Mouse (Mus musculus) brown adipose tissue, adult 24 weeks (tissue): ENCODE results near the gene Pfkfb2. TPM values are rescaled to one million over a fixed set of nuclear protein-coding genes. Genes with fewer than 3 reads are reported as not detected.

ENCODE experiments used
- H3K27ac ChIP-seq: fragments of 200-500 bp; replicated peaks from 2 replicates; pipeline ENCODE4 v1.5.1; 2012; ENCODE audit warnings: low read depth, mild to moderate bottlenecking, low read length
- H3K4me1 ChIP-seq: fragments of 200-500 bp; 2 replicates; pipeline ENCODE4 v1.6.1; 2012; ENCODE audit warnings: low read length, mixed read lengths; ENCODE audit not compliant: control insufficient read depth, insufficient read depth, insufficient read length
- H3K4me3 ChIP-seq: fragments of 200-500 bp; 2 replicates; pipeline ENCODE4 v1.5.1; 2012; ENCODE audit warnings: low read depth, mild to moderate bottlenecking, low read length, moderate library complexity; ENCODE audit not compliant: insufficient read depth
- polyA plus RNA-seq: library from polyadenylated mRNA; stranded (reverse); fragments of >200 nt; gene quantifications from 2 replicates; pipeline ENCODE4 v1.2.4, GENCODE M21; 2012; ENCODE audit not compliant: missing spikeins, insufficient read depth, insufficient read length

The Pfkfb2 gene
- polyA plus RNA-seq = 2.2 and 6.9 TPM in 2 replicates

DNA sequence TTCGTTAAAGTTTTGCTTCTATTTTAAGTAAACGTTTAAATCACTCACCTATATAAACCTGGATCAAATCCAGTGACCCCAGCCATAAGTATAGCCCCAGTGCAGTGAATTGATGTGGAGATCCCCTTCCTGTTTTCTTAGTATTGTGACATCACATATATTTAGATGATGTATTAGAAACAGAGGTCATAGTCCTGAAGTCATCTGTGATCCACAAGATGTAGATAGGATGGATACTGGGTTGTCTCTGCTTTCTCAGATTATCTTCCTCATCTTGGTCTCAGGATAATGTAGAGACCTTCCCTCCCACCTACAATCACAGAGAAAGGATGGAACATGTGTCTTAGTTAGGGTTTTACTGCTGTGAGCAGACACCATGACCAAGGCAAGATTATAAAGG lies at the start of gene Pfkfb2:
TSS of gene Pfkfb2 (minus strand) at position 101 of the 400 bp plus-strand sequence.
- Histone ChIP-seq H3K27ac (no peak within 1 kb of the TSS), H3K4me1 (no peaks in the 10 kb centered on the region), H3K4me3 (no peak within 1 kb of the TSS)

DNA sequence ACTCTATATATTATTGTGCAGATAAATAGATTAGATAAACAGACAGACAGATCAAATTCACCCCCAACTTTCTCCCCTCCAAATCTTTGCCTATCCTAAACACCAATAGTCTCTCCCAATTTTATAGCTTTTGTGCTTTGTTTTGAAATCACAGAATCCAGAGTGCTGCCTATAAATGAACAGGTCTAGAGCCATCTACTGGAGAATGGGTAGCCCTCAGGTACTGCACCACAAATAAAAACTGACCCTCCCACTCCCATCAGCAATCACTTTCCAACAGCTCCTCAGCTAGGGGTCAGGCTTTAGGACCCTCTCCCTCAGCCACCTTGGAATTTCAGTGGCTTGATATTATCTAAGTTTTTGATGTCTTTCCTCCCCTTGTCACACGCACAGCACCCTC lies 47.6 kb upstream of the Pfkfb2 start:
- Histone ChIP-seq H3K4me3 (no peak overlapping the region), H3K4me1 (no peaks in the 10 kb centered on the region), H3K27ac (no peak overlapping the region)

DNA sequence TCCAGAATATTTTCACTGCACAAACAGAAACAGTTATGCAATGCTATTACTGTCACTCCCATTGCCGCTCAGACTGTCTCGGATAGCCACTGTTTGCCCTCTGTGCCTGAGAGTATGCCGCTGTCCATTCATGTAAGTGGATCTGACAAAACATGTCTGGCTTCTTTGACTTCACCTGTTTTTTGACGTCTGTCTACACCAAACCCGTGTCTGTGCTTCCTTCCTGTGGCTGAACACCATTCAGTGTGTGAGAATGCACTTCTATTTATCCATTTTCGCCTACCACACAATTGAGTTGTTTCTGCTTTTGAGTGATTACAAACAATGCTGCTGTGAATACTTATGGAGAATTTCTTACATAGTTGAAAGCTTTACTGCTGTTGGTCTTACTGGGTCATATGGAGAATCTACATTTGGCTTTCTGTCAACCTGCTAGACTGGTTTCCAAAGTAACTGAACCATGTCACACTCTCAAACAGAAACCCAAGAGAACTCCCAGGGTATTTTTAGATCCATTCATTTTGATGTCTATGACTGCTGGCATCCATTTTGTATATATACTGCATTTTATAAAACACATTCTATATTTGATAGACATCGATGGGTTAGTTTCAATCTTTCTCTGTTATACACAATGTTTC lies 46.8 kb upstream of the Pfkfb2 start:
- H3K4me3 ChIP-seq = no peak overlapping the region
- H3K4me1 ChIP-seq = no peaks in the 10 kb centered on the region
- no peak overlapping the region for H3K27ac ChIP-seq

DNA sequence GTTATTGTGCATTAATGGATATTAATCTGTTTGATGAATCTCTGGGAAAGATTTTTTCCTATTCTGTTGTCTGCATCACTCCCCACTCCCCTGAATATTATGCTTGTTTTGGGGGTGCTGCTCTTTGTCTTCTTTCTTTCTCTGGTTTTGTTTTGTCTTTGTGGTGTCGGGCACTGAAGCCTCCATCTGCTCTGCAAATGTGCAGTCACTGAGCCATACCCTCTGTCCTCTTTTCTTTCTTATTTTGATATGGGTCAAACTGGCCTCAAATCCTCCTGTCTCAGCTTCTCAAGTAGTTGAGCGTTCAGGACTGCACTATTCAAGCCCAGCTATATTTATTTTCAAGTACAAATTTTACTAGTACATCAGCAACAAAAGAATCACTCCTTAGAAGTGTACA lies 46.2 kb upstream of the Pfkfb2 start:
- Histone ChIP-seq H3K4me3 (no peak overlapping the region), H3K27ac (no peak overlapping the region), H3K4me1 (no peaks in the 10 kb centered on the region)

DNA sequence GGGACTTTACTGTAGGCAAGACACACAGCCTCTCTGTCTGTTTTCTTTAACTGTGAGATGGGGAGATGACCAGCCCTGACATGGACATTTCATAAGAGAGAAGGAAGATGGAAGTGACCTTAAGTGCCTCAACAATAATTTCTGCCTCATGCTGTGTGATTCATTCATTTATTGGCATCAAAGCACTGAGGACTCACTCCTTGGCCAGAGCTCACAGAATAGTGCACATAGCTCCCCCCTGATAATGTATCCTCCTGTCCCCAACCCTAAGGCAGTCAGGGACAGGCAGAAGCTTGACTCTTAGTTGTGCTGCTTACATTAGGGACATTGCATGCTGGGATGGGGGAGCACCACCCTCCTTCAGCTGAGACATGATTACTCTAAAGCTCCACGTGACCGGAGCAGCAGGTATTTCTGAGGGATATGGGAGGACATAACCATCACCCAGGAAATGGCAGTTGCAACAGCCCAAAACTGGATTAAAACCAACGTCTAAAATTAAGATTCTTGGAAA lies 42.0 kb upstream of the Pfkfb2 start:
- H3K27ac ChIP-seq = no peak overlapping the region
- no peak overlapping the region for H3K4me3 ChIP-seq
- no peaks in the 10 kb centered on the region for H3K4me1 ChIP-seq

DNA sequence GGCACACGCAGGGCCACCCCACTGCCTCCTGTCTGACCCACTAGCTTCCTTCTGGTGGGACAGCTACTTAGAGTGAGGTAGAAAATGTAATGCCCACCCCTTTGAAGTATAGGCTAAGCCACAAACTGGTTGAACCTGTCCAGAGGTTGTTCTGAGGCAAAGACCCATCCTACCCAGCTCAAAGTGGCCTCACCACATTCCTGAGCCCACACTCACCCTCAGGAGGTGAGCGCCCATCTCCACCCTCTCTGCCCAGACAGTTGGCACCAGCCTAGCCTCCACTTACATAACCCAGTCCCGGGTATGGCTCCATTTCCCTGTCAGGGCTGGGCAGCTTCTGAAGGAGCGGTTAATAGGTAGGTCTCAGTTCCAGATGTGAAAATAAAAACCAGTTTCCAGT lies 41.4 kb upstream of the Pfkfb2 start:
- no peaks in the 10 kb centered on the region for H3K4me1 ChIP-seq
- H3K4me3 ChIP-seq = no peak overlapping the region
- H3K27ac ChIP-seq = no peak overlapping the region

DNA sequence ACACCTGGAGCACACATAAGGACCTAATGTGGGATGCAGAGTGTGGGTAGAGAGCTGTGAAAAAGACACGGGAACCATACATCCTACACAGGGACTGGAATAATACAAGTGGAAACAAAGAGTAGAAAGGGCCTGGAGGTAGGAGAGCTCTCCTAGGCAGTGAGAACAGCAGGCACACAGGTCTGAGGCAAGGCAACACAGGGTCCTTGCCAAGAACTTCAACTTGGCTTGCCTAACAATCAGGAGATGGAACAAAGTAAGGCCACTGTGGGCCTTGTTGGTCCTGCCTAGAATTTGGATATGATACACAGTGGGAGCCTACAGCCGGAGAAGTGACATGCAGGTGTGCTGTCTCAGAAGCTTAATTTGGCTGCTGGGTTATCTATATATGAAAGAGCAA lies 40.9 kb upstream of the Pfkfb2 start:
- no peaks in the 10 kb centered on the region for H3K4me1 ChIP-seq
- H3K27ac ChIP-seq = no peak overlapping the region
- H3K4me3 ChIP-seq = no peak overlapping the region

DNA sequence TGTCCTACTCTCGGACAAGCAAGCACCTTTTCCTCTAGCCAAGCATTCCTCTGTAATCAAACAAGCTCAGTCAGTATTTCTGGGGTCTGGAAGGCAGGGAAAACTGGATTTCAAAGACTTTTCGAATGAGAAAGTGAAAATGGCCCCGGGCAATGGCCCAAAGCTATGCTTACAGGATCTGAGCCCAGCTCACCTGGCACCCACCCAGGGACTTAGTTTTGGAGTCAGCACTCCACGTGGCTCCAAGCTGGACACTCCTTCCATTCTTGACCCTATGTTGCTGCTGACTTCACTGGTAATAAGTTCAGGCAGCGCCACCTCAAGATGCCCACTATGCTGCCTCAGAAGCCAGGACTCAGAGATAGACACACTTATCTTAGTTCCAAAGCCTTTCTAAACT lies 38.0 kb upstream of the Pfkfb2 start:
- H3K4me3 ChIP-seq = no peak overlapping the region
- H3K27ac ChIP-seq = no peak overlapping the region
- no peaks in the 10 kb centered on the region for H3K4me1 ChIP-seq

DNA sequence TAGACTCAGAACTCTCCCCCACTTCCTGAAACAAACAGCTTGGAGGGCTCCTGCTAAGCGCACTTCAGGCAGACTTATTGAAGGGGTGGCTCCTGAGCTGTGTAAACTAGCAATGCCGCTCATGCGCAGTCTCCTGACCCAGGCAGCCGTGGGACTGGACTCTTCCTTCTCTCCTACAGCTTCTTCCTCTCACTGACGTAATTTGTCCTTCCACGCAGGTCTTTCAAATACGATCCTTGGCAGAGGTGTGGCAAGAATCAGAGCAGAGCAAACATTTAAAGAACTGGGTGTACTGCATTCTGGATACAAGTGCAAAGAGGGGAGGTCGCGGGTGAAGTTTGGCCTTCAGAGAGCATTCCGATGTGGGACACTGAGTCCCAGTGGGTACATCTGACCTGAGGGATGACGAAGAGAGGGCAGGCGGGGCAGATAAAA lies 35.0 kb upstream of the Pfkfb2 start:
- Histone ChIP-seq H3K4me1 (no peaks in the 10 kb centered on the region), H3K4me3 (no peak overlapping the region), H3K27ac (no peak overlapping the region)

DNA sequence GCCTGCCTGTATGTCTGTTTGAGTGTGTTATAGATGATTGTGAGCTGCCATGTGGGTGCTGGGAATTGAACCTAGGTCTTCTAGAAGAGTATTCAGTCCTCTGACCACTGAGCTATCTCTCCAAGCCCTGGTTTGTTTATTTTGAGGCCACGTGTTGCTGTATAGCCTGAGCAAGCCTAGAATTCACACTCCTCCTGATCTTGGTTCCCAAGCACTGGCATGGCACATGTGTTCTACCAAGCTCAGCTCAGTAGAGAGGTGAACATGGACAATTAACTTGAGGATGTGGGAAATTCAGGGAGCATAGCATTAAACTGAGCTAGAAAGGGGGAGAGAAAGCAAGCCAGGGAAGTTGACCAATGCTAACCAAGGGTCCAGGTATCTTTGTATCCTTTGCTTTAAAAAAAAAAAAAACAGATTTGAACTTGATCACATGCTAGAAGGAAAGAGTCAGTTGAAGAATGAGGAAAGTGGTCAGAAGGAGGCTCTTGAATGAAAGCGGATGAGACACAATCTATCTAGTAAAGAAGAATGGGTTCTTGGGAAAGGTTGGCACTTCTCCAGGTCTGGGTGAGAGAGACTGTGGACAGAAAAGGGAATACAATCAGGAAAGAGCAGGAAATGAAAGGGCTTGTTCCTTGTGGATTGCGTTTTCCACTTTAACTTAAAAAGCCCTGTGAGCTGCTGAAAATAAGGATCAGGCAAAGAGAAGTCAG lies 33.1 kb upstream of the Pfkfb2 start:
- Histone ChIP-seq H3K4me1 (no peaks in the 10 kb centered on the region), H3K27ac (no peak overlapping the region), H3K4me3 (no peak overlapping the region)

DNA sequence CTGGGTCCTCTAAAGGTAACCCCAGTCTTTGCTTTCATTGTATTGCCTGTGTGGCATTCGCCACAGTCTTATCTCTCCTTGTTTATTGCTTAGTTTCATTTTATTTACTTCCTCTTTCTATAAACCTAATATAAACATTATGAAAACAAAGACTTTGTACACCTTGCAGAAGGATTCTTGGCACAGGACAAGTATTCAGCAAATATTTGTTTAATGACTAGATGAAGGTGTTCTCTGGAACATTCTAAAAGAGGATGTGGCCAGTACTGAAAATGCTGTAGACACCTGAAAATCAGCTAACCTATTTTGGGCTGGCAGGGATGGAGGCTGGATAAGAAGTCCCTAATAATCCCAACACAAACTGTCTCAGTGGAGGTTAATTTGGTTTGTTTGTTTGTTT lies 32.5 kb upstream of the Pfkfb2 start:
- no peak overlapping the region for H3K27ac ChIP-seq
- H3K4me3 ChIP-seq = no peak overlapping the region
- no peaks in the 10 kb centered on the region for H3K4me1 ChIP-seq

DNA sequence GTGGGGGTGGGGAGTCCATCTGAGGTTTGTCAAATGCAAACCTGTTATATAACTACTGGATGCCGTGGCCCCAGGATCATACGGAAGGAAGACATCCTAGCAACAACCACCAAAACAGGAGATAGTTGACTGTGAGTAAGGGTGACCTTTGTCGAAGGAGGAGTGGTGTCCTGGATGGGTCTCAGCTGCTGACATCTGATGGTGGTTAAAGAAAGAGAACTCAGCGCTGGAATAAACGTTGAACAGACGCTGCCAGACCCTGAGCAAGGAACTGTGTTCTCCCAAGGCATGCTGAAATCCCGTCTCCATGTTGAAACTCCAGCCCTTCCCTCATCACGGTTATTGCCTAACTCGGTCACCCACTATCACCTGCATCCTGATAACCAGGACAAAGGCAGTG lies 30.6 kb upstream of the Pfkfb2 start:
- no peak overlapping the region for H3K4me3 ChIP-seq
- no peak overlapping the region for H3K27ac ChIP-seq
- no peaks in the 10 kb centered on the region for H3K4me1 ChIP-seq

DNA sequence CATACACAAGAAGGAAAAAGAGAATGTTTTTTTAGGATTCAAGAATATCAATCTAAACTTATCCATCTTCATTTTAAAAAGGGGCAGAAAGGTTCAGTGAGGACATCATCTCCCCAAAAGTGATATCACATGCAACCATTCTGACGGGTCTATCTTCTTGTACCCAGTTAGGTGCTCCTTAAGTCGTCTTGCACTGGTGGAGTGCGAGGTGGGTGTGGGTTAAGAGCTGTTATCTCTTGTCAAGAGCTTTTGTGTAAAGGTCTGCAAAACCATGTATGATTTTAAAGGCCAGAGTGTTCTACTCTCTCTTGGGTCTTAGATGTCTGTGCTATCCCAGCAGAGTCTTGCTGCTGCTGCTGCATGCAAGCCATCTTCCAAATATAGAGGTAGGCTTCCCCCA lies 17.8 kb upstream of the Pfkfb2 start:
- Histone ChIP-seq H3K27ac (no peak overlapping the region), H3K4me3 (no peak overlapping the region), H3K4me1 (no peaks in the 10 kb centered on the region)

DNA sequence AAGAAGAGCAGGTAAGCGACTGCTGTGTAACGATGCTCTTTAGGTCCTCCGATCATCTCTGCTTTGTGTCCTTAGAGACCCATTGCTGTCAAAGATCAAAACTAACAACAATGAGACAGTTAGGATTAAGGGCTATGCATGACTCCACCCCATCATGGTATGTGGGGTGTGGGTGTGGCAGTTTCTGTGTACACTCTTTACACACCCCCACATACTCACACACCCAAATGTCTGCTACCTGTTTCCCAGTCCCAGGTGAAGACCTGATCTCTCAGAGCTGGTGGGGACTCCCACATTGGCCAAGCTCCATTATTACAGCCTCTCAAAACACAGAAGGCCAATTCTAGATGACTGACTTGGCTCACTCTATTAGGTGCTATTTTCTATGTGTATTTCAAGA lies 16.5 kb upstream of the Pfkfb2 start:
- H3K4me3 ChIP-seq = no peak overlapping the region
- no peak overlapping the region for H3K27ac ChIP-seq
- no peaks in the 10 kb centered on the region; the same call in 1 of the 2 replicates for H3K4me1 ChIP-seq

DNA sequence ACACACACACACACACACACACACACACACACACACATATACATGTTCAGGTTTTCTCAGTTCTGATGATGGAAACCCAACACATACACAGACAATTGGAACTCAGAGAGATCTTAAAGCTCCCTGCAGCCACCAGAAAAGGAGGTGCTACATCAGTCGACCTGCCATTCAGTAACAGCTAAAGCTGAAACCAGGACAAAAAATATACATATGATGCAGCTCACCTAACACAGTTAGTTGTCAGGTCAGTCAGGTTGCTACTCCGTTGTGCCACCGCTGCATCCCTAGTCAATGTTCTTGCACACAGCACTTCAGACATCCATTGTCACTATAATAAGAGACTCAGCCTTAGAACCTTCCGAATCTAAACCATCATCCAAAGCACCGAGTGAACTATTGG lies 15.9 kb upstream of the Pfkfb2 start:
- H3K4me1 ChIP-seq = no peaks in the 10 kb centered on the region; the same call in 1 of the 2 replicates
- H3K4me3 ChIP-seq = no peak overlapping the region
- no peak overlapping the region for H3K27ac ChIP-seq

DNA sequence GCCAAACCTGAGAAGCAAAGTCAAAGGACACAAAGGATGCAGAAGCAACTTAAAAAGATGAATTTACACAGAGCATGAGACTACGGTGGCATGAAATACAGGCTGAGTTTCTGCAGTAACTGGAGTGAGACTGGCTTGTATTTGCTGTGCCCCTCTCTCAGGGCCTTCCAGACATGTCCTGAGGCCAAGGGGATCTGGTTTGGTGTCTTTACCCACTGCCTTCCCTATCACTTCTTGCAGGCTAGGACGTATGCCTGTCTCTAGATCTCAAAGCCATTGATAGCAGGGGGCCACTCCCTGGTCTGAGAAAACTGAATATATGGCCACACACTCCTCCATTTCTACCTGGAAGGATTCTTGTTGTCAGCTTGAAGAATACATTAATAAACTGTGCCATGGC lies 15.2 kb upstream of the Pfkfb2 start:
- H3K4me1 ChIP-seq = no peaks in the 10 kb centered on the region; the same call in 1 of the 2 replicates
- no peak overlapping the region for H3K27ac ChIP-seq
- no peak overlapping the region for H3K4me3 ChIP-seq
